Mouse (Mus musculus) intestine, embryonic 15.5 days (tissue): Measurements from ENCODE around the gene Gstz1. TPM values are rescaled to one million over a fixed set of nuclear protein-coding genes. Genes with fewer than 3 reads are reported as not detected.
"Not testable (repeated sequence)": the region's sequence is repeated elsewhere in the genome, so short reads cannot be mapped to it uniquely, and the experiment has no call there.

Source experiments
- ATAC-seq: fragments of 200-750 bp; cut with Nextera tagmentation; 2 replicates; pipeline ENCODE4 v1.8.0; 2017; ENCODE audit warnings: moderate TSS enrichment, moderate library complexity
- H3K27ac ChIP-seq: fragments of 300-500 bp; sonication (generic); 2 replicates; pipeline ENCODE4 v1.5.1; 2015; ENCODE audit warnings: mild to moderate bottlenecking, inconsistent platforms
- H3K27me3 ChIP-seq: fragments of 300-500 bp; sonication (generic); replicated peaks from 2 replicates; pipeline ENCODE4 v1.6.1; 2015; ENCODE audit warnings: inconsistent platforms
- H3K36me3 ChIP-seq: fragments of 300-500 bp; sonication (generic); 2 replicates; pipeline ENCODE4 v1.6.1; 2015; ENCODE audit warnings: inconsistent platforms
- H3K4me1 ChIP-seq: fragments of 300-500 bp; sonication (generic); replicated peaks from 2 replicates; pipeline ENCODE4 v1.6.1; 2015; ENCODE audit warnings: inconsistent platforms
- H3K4me2 ChIP-seq: fragments of 300-500 bp; sonication (generic); replicated peaks from 2 replicates; pipeline ENCODE4 v1.6.1; 2015; ENCODE audit warnings: mild to moderate bottlenecking, inconsistent platforms
- H3K4me3 ChIP-seq: fragments of 300-500 bp; sonication (generic); replicated peaks from 2 replicates; pipeline ENCODE4 v1.5.1; 2015; ENCODE audit warnings: inconsistent platforms
- H3K9ac ChIP-seq: fragments of 300-500 bp; sonication (generic); 2 replicates; pipeline ENCODE4 v1.6.1; 2015; ENCODE audit warnings: inconsistent platforms
- H3K9me3 ChIP-seq: fragments of 300-500 bp; sonication (generic); 2 replicates; pipeline ENCODE4 v1.6.1; 2016; ENCODE audit warnings: inconsistent platforms
- WGBS: fragments of 180-500 bp; shearing (Covaris S2); methylation state at CpG from one replicate; pipeline ENCODE4 v1.1.7; 2015; 5-methylcytosine and 5-hydroxymethylcytosine counted together
- polyA plus RNA-seq: library from polyadenylated mRNA; unstranded; fragments of >200 nt; fragmentation: Nextera tagmentation; extraction: Ambion mirVana; gene quantifications from 2 replicates; pipeline ENCODE4 v1.2.1, GENCODE M21; 2015

The Gstz1 gene
- polyA plus RNA-seq, 1 experiment from 2014 or later, result 44.8 TPM

- H3K27ac ChIP-seq, result no peak overlapping the region
- H3K36me3 ChIP-seq, result no peaks in the 10 kb centered on the region
- H3K9ac ChIP-seq, result no peak overlapping the region
- 91% methylated on average over 9 of the region's 9 CpGs for WGBS
- no peak overlapping the region for H3K4me3 ChIP-seq
- no peak for ATAC-seq
- H3K27me3 ChIP-seq, result no peaks in the 10 kb centered on the region
- no peak overlapping the region for H3K4me2 ChIP-seq
- no peaks in the 10 kb centered on the region for H3K9me3 ChIP-seq
- H3K4me1 ChIP-seq, result no peaks in the 10 kb centered on the region
Observed at GRCm38 (mm10) chr12:87132784-87133183, 14.2 kb upstream of the Gstz1 start.

- H3K4me3 ChIP-seq, result no peak overlapping the region
- ATAC-seq, result no peak
- no peaks in the 10 kb centered on the region for H3K36me3 ChIP-seq
- whole genome bisulfite sequencing, result 89% methylated on average over 15 of the region's 15 CpGs
- H3K4me2 ChIP-seq, result no peak overlapping the region
- H3K27ac ChIP-seq, result no peak overlapping the region
- no peak overlapping the region for H3K9ac ChIP-seq
- no peaks in the 10 kb centered on the region for H3K9me3 ChIP-seq
- H3K27me3 ChIP-seq, result no peaks in the 10 kb centered on the region
- H3K4me1 ChIP-seq, result no peaks in the 10 kb centered on the region
Observed at GRCm38 (mm10) chr12:87137439-87138341, 9.3 kb upstream of the Gstz1 start.

GRCm38 (mm10) chr12:87138342-87138701 lies 8.6 kb upstream of the Gstz1 start:
- Histone ChIP-seq H3K9ac (no peak overlapping the region), H3K4me3 (no peak overlapping the region), H3K27me3 (no peaks in the 10 kb centered on the region), H3K36me3 (no peaks in the 10 kb centered on the region), H3K9me3 (no peaks in the 10 kb centered on the region), H3K27ac (no peak overlapping the region), H3K4me1 (no peaks in the 10 kb centered on the region), H3K4me2 (no peak overlapping the region)
- ATAC-seq, result no peak
- 88% methylated on average over 2 of the region's 2 CpGs for WGBS

GRCm38 (mm10) chr12:87138768-87139167 lies 8.2 kb upstream of the Gstz1 start:
- Histone ChIP-seq H3K4me2 (no peak overlapping the region), H3K27ac (no peak overlapping the region), H3K9ac (no peak overlapping the region), H3K4me3 (no peak overlapping the region), H3K9me3 (no peaks in the 10 kb centered on the region), H3K36me3 (no peaks in the 10 kb centered on the region), H3K27me3 (no peaks in the 10 kb centered on the region), H3K4me1 (no peaks in the 10 kb centered on the region)
- 85% methylated on average over 2 of the region's 2 CpGs for WGBS
- no peak for ATAC-seq

GRCm38 (mm10) chr12:87142156-87142555 lies 4.8 kb upstream of the Gstz1 start:
- H3K9ac ChIP-seq, result no peak overlapping the region
- H3K4me1 ChIP-seq, result peaks cover 6% of the 10 kb centered on the region
- WGBS, result 72% methylated on average over 2 of the region's 2 CpGs

GRCm38 (mm10) chr12:87147395-87148089 lies 577 bp downstream of the Gstz1 start, which contains the start of gene Pomt2:
Gene Pomt2, minus strand, starts transcription at chr12:87147968.
- ATAC-seq, result peak; percentile 98
- 0% methylated on average over 61 of the region's 61 CpGs for WGBS

More at GRCm38 (mm10) chr12:87142156-87142555, 4.8 kb upstream of the Gstz1 start:
- no peak for ATAC-seq
- Histone ChIP-seq H3K4me2 (no peak overlapping the region), H3K4me3 (no peak overlapping the region), H3K27me3 (no peaks in the 10 kb centered on the region), H3K27ac (no peak overlapping the region), H3K9me3 (no peaks in the 10 kb centered on the region), H3K36me3 (no peaks in the 10 kb centered on the region)

GRCm38 (mm10) chr12:87148136-87148535 lies 1.2 kb downstream of the Gstz1 start:
- Histone ChIP-seq H3K4me1 (peaks cover 6% of the 10 kb centered on the region), H3K27ac (peak overlapping the region; percentile 97), H3K4me3 (peak overlapping the region; percentile 98), H3K27me3 (no peaks in the 10 kb centered on the region), H3K9me3 (no peaks in the 10 kb centered on the region), H3K9ac (peak overlapping the region; percentile 83), H3K4me2 (peak overlapping the region; percentile 77), H3K36me3 (0 out of 2 replicates have a peak, but pooled peaks cover 4% of the 10 kb centered on the region)
- whole genome bisulfite sequencing, result 15% methylated on average over 15 of the region's 15 CpGs
- ATAC-seq, result peak; percentile 16; the same call in 1 of the 2 replicates

More at GRCm38 (mm10) chr12:87147395-87148089, 577 bp downstream of the Gstz1 start, which contains the start of gene Pomt2:
- Histone ChIP-seq H3K36me3 (0 out of 2 replicates have a peak, but pooled peaks cover 4% of the 10 kb centered on the region), H3K9ac (peak within 1 kb of the TSS; percentile 83), H3K4me1 (peaks cover 6% of the 10 kb centered on the region), H3K4me3 (peak within 1 kb of the TSS; percentile 98), H3K27me3 (no peaks in the 10 kb centered on the region), H3K4me2 (peak within 1 kb of the TSS; percentile 77), H3K9me3 (no peaks in the 10 kb centered on the region), H3K27ac (peak within 1 kb of the TSS; percentile 97)

- Histone ChIP-seq H3K36me3 (0 out of 2 replicates have a peak, but pooled peaks cover 4% of the 10 kb centered on the region), H3K4me3 (no peak overlapping the region), H3K9me3 (no peaks in the 10 kb centered on the region), H3K4me1 (peaks cover 6% of the 10 kb centered on the region), H3K27me3 (no peaks in the 10 kb centered on the region), H3K4me2 (no peak overlapping the region), H3K27ac (no peak overlapping the region), H3K9ac (no peak overlapping the region)
- no peak for ATAC-seq
- 96% methylated on average over 5 of the region's 5 CpGs for WGBS
Observed at GRCm38 (mm10) chr12:87149471-87149870, 2.5 kb downstream of the Gstz1 start.

- not testable (repeated sequence) for H3K36me3 ChIP-seq, H3K27ac ChIP-seq, H3K4me3 ChIP-seq, H3K4me1 ChIP-seq, H3K4me2 ChIP-seq, H3K9ac ChIP-seq, H3K27me3 ChIP-seq, ATAC-seq, H3K9me3 ChIP-seq
- 90% methylated on average over 4 of the region's 4 CpGs for WGBS
Observed at GRCm38 (mm10) chr12:87154448-87154847, 7.5 kb downstream of the Gstz1 start.

GRCm38 (mm10) chr12:87157361-87157760 lies 10.4 kb downstream of the Gstz1 start:
- peaks cover 3% of the 10 kb centered on the region for H3K36me3 ChIP-seq
- no peaks in the 10 kb centered on the region for H3K27me3 ChIP-seq
- H3K4me3 ChIP-seq, result no peak overlapping the region
- H3K4me1 ChIP-seq, result peaks cover 5% of the 10 kb centered on the region; the same call in 1 of the 2 replicates
- peak; percentile 95 for ATAC-seq
- WGBS, result 35% methylated on average over 4 of the region's 4 CpGs
- no peak overlapping the region for H3K9ac ChIP-seq
- peak overlapping the region; percentile 37; the same call in 1 of the 2 replicates for H3K4me2 ChIP-seq
- no peaks in the 10 kb centered on the region; the same call in 1 of the 2 replicates for H3K9me3 ChIP-seq
- H3K27ac ChIP-seq, result no peak overlapping the region

- Histone ChIP-seq H3K27ac (no peak overlapping the region), H3K4me2 (no peak overlapping the region), H3K4me1 (peaks cover 5% of the 10 kb centered on the region; the same call in 1 of the 2 replicates), H3K9ac (no peak overlapping the region), H3K27me3 (no peaks in the 10 kb centered on the region), H3K4me3 (no peak overlapping the region), H3K36me3 (peaks cover 3% of the 10 kb centered on the region), H3K9me3 (no peaks in the 10 kb centered on the region; the same call in 1 of the 2 replicates)
- peak; percentile 17 for ATAC-seq
- 58% methylated on average over 7 of the region's 7 CpGs for WGBS
Observed at GRCm38 (mm10) chr12:87158099-87158498, 11.1 kb downstream of the Gstz1 start.

- no peaks in the 10 kb centered on the region for H3K9me3 ChIP-seq
- no peak overlapping the region for H3K4me2 ChIP-seq
- H3K4me1 ChIP-seq, result peaks cover 5% of the 10 kb centered on the region; the same call in 1 of the 2 replicates
- no peak overlapping the region for H3K27ac ChIP-seq
- WGBS, result 71% methylated on average over 1 of the region's 1 CpGs
- H3K27me3 ChIP-seq, result no peaks in the 10 kb centered on the region
- no peak for ATAC-seq
- H3K4me3 ChIP-seq, result no peak overlapping the region
- peaks cover 2% of the 10 kb centered on the region for H3K36me3 ChIP-seq
- no peak overlapping the region for H3K9ac ChIP-seq
Observed at GRCm38 (mm10) chr12:87160310-87160709, 13.3 kb downstream of the Gstz1 start.
